Mouse (Mus musculus) G1E (cell line): ENCODE data around the gene Qprt. TPM values are rescaled to one million over a fixed set of nuclear protein-coding genes. Genes with fewer than 3 reads are reported as not detected.

Experiments used
- ATAC-seq: 2 replicates; pipeline ENCODE4 v1.8.0; 2016; ENCODE audit warnings: mild to moderate bottlenecking; ENCODE audit not compliant: insufficient number of reproducible peaks, poor library complexity, low FRiP score, severe bottlenecking; ENCODE audit errors: extremely low read depth
- DNase-seq: peaks from one replicate; pipeline ENCODE4 v3.0.0; 2012; ENCODE audit warnings: low spot score
- H3K27me3 ChIP-seq: 2 replicates; pipeline ENCODE4 v1.6.1; 2012; ENCODE audit warnings: mild to moderate bottlenecking, low read length, inconsistent platforms; ENCODE audit not compliant: insufficient read depth
- H3K36me3 ChIP-seq: replicated peaks from 2 replicates; pipeline ENCODE3; 2012; ENCODE audit warnings: mild to moderate bottlenecking, inconsistent platforms
- H3K4me1 ChIP-seq: 2 replicates; pipeline ENCODE4 v1.6.1; 2012; ENCODE audit warnings: low read depth, low read length, inconsistent platforms, mixed read lengths; ENCODE audit not compliant: insufficient read depth
- H3K4me3 ChIP-seq: 2 replicates; pipeline ENCODE4 v1.5.1; 2012; ENCODE audit warnings: low read depth, mild to moderate bottlenecking, inconsistent platforms, low read length, moderate library complexity, mixed read lengths
- H3K9me3 ChIP-seq: replicated peaks from 2 replicates; pipeline ENCODE4 v1.6.1; 2012; ENCODE audit warnings: inconsistent platforms
- CTCF ChIP-seq: IDR thresholded peaks from 2 replicates; pipeline ENCODE4 v1.5.1; 2012; ENCODE audit warnings: low read depth, low read length, inconsistent platforms, mixed read lengths
- GATA1 ChIP-seq: IDR thresholded peaks from 2 replicates; pipeline ENCODE4 v1.6.1; 2012; ENCODE audit warnings: borderline replicate concordance, low read length, inconsistent platforms, mixed read lengths
- GATA2 ChIP-seq: IDR thresholded peaks from 2 replicates; pipeline ENCODE4 v1.6.1; 2012; ENCODE audit warnings: low read depth, low read length, inconsistent platforms, borderline replicate concordance
- POLR2AphosphoS5 ChIP-seq: IDR thresholded peaks from 2 replicates; pipeline ENCODE4 v1.6.1; 2012; ENCODE audit warnings: low read depth, low read length, inconsistent platforms; ENCODE audit not compliant: insufficient replicate concordance
- TAL1 ChIP-seq: conservative IDR thresholded peaks from 2 replicates; pipeline ENCODE4 v1.6.1; 2012; ENCODE audit warnings: low read depth, low read length, inconsistent platforms, mixed read lengths
- polyA plus RNA-seq: library from polyadenylated mRNA; stranded (reverse); fragments of >175 nt; gene quantifications from 2 replicates; pipeline ENCODE4 v1.2.3, GENCODE M21; 2012
- total RNA-seq, 2 experiments: library from RNA; stranded (forward) in 1 of 2; stranded (reverse) in 1 of 2; fragments of 200-1000 nt in 1 of 2; fragments of >200 nt in 1 of 2; fragmentation: Nextera tagmentation in 1 of 2; gene quantifications; 2 replicates each; pipeline ENCODE4 v1.2.3; 2014 to 2017

Gene Qprt
- total and polyA plus RNA-seq, 3 experiments, result 1.2 to 8.0 (median 2.0) TPM

DNA sequence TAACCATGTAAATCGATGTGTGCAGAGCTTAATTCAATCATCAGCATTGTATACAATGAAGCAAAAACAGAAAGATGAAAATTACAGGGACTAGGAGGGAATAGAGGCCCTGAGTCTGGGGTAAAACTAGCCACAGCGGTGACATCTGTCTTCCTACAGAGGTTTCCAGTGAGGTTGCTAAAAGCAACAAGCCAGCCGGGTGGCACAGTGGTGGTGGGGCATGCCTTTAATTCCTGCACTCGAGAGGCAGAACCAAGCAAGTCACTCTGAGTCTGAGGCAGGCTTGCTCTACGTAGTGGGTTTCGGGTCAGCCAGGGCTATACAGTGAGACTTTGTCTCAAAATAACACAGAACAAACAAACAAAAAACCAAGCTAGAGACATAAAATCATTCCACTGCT, 19.9 kb downstream of the Qprt start:
- peaks cover 5% of the 10 kb centered on the region for H3K9me3 ChIP-seq
- H3K36me3 ChIP-seq, result peaks cover 15% of the 10 kb centered on the region
- ATAC-seq (no peak), DNase-seq (no peak)
- no peak for TF ChIP-seq TAL1
- H3K4me3 ChIP-seq, result no peak overlapping the region
- H3K27me3 ChIP-seq, result peaks cover 2% of the 10 kb centered on the region; the same call in 1 of the 2 replicates
- peaks cover 40% of the 10 kb centered on the region for H3K4me1 ChIP-seq

DNA sequence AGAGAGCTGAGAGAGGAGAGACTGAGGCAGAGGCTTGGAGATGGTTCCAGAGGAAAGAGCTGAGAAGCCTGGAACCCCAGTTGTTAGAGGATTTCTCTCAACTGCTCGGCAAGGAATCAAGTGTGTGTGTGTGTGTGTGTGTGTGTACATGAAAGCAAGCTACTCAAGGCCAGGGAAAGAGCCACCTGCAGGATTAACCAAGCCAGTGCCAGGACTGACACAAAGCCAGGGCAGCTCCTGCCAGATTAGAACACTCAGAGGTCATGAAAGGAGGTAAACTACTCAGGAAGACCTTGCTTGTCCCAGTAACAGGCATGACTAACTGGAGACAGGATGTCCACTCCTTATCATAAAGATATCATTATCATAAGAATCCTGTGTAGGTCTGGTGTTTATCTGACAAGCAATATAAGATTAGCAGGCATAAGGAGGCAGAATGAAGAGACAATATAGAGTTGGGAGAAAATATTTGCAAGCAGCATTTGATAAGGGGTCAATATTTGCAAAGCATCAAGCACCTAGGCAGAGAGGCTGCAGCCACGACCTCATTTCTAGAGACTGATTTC, 20.5 kb downstream of the Qprt start:
- H3K4me1 ChIP-seq, result peaks cover 40% of the 10 kb centered on the region
- H3K4me3 ChIP-seq, result no peak overlapping the region
- TF ChIP-seq CTCF (no peak), TAL1 (no peak), GATA1 (no peak), POLR2AphosphoS5 (no peak), GATA2 (no peak)
- H3K9me3 ChIP-seq, result peaks cover 5% of the 10 kb centered on the region
- peaks cover 12% of the 10 kb centered on the region for H3K36me3 ChIP-seq
- no peak for DNase-seq
- H3K27me3 ChIP-seq, result peaks cover 2% of the 10 kb centered on the region; the same call in 1 of the 2 replicates
- 0 out of 2 replicates have a peak, but pooled peaks have one; percentile 15 for ATAC-seq

DNA sequence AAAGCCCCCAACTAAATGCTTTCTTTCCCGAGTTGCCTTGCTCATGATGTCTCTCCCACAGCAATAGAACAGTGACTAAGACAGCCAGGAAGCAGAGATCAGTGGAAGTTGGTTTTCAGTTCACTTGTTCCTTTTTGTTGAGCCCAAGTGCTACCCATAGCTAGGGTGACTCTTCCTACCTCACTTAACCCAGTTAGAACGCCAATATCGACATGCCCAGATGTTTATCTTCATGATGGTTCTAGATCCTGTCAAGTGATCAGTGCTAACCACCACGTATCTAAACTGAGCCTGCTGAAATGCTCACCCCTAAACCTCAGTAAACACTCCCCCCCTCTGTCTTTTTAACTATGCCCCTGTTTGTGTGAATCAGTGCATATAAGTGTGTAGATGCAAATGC, 22.5 kb downstream of the Qprt start:
- H3K4me3 ChIP-seq, result no peak overlapping the region
- TF ChIP-seq TAL1, result no peak
- no peak for TF ChIP-seq CTCF
- TF ChIP-seq GATA1, result no peak
- no peak for TF ChIP-seq GATA2
- TF ChIP-seq POLR2AphosphoS5, result no peak
- H3K4me1 ChIP-seq, result peaks cover 40% of the 10 kb centered on the region
- DNase-seq (no peak), ATAC-seq (no peak)
- H3K27me3 ChIP-seq, result peaks cover 2% of the 10 kb centered on the region; the same call in 1 of the 2 replicates
- H3K9me3 ChIP-seq, result peaks cover 5% of the 10 kb centered on the region
- peaks cover 20% of the 10 kb centered on the region for H3K36me3 ChIP-seq

DNA sequence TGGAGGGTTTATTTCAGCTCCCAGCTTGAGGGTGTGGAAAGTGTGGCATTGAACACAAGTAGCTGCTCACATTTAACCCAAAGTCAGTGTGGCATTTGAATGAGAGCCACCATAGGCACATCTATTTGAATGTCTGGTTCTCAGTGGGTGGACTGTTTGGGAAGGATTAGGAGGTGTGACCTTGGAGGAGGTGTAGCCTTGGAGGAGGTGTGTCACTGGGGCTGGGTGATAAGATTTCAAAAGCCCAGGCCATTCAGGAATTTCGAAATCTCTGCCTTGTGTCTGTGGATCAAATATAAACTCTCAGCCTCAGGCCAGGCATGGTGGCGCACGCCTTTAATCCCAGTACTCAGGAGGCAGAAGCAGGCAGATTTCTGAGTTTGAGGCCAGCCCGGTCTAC, 23.1 kb downstream of the Qprt start:
- peaks cover 5% of the 10 kb centered on the region for H3K9me3 ChIP-seq
- H3K27me3 ChIP-seq, result peaks cover 2% of the 10 kb centered on the region; the same call in 1 of the 2 replicates
- H3K4me3 ChIP-seq, result no peak overlapping the region
- TF ChIP-seq GATA1, result no peak
- H3K36me3 ChIP-seq, result peaks cover 26% of the 10 kb centered on the region
- DNase-seq (no peak), ATAC-seq (no peak)
- H3K4me1 ChIP-seq, result peaks cover 40% of the 10 kb centered on the region

DNA sequence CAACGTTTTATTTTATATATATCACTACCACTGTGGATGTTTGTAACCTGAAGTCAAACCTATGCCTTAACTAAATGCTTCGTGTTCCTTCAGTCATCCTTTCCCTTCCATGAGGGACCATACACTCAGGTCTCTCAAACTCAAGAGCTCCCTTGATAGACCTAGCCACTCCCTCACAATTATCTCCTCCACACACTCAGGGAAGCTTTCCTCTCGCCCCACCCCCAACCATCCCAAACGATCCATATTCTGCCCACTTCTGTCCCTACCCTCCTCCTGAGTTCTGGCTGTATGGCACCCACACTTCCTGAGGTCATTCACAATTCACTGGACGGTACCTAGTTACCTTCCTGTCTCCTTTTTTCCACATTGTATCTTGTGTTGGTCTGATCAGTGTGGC, 23.5 kb downstream of the Qprt start:
- Histone ChIP-seq H3K9me3 (peaks cover 5% of the 10 kb centered on the region), H3K4me1 (peaks cover 40% of the 10 kb centered on the region), H3K36me3 (peaks cover 29% of the 10 kb centered on the region), H3K4me3 (no peak overlapping the region), H3K27me3 (peaks cover 2% of the 10 kb centered on the region; the same call in 1 of the 2 replicates)
- TF ChIP-seq TAL1, result no peak
- no peak for TF ChIP-seq POLR2AphosphoS5
- TF ChIP-seq GATA2, result no peak
- no peak for TF ChIP-seq GATA1
- no peak for TF ChIP-seq CTCF
- ATAC-seq (no peak), DNase-seq (no peak)

DNA sequence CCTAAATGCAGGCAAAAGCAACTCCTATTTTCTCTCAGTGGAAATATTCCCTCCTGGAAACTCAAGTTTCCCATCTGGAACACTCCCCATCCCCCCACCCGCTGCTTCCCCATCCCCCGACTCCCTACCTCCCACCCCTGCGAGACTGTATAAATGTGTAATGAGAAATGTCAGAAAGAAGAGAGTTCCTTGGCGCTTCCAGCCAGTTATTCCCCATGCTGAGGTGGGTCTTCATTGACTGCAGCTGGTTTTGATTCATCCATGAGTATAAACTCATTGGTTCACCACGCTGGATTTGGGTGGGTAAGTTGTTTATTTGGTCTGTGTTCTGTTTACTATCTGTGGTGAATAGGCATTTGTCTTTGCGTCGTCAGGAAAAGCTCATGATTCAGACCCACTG, 25.6 kb downstream of the Qprt start:
- H3K27me3 ChIP-seq, result peaks cover 2% of the 10 kb centered on the region; the same call in 1 of the 2 replicates
- DNase-seq (no peak), ATAC-seq (no peak)
- no peak overlapping the region for H3K4me3 ChIP-seq
- TF ChIP-seq CTCF, result no peak
- TF ChIP-seq TAL1, result no peak
- TF ChIP-seq GATA2, result no peak
- peaks cover 5% of the 10 kb centered on the region for H3K9me3 ChIP-seq
- peaks cover 46% of the 10 kb centered on the region for H3K36me3 ChIP-seq
- peaks cover 51% of the 10 kb centered on the region for H3K4me1 ChIP-seq

DNA sequence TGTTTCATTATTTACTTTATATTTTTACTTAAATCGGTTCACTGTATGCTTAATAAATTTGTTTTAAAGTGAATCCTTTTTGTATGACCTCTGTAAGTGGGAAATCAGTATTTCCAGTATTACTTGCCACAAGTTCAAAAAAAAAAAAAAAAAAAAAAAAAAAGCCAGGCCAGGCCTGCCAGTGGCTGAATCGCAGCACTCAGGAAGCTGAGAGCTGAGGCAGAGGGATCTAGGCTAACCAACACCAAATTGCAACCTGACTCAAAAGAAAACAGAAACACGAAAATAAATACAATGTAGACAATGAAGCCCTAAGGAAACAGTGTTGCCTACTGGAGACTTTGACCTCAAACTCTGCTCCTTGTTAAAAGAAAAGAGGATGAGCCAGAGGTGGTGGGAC, 28.1 kb downstream of the Qprt start:
- DNase-seq (no peak), ATAC-seq (no peak)
- Histone ChIP-seq H3K4me3 (no peak overlapping the region), H3K9me3 (peaks cover 4% of the 10 kb centered on the region), H3K36me3 (peaks cover 46% of the 10 kb centered on the region), H3K27me3 (no peaks in the 10 kb centered on the region), H3K4me1 (peaks cover 60% of the 10 kb centered on the region)
- TF ChIP-seq POLR2AphosphoS5, result no peak
- no peak for TF ChIP-seq GATA2
- TF ChIP-seq GATA1, result no peak
- TF ChIP-seq CTCF, result no peak
- TF ChIP-seq TAL1, result no peak
